Mouse (Mus musculus): ENCODE results near the gene Trim60. TPM values are rescaled to one million over a fixed set of nuclear protein-coding genes. Genes with fewer than 3 reads are reported as not detected.

Gene Trim60
- polyA plus RNA-seq (2014; fragmentation: Illumina TruSeq; extraction: RNeasy Lipid Tissue Mini Kit (QIAGEN cat#74804); ENCODE audit: low read depth, low replicate concordance) = not detected

DNA sequence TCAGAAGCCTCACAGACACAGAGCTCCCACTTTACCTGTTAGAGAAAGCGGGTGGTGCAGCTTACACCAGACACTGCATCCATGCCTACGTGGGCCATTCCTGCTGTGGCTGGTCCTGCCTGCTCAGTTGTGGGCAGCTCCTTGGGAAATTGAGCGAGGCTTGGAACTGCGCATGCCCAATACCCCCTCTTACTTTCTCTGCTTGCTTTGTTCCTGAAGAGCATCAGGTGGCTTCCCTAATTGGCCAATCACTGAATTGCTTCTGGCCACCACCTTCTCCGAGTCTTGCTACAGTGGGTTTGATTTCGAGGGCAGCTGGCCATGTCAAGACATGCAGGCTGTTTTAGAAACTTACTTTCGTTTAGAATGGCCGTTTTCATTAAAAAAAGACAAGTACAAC lies at the start of gene Trim60, which contains the start of gene Trim61:
Gene Trim60 (minus strand): TSS at position 162 of the 400 bp plus-strand sequence.
Gene Trim61 (minus strand): TSS at position 101 of the 400 bp plus-strand sequence.

DNA sequence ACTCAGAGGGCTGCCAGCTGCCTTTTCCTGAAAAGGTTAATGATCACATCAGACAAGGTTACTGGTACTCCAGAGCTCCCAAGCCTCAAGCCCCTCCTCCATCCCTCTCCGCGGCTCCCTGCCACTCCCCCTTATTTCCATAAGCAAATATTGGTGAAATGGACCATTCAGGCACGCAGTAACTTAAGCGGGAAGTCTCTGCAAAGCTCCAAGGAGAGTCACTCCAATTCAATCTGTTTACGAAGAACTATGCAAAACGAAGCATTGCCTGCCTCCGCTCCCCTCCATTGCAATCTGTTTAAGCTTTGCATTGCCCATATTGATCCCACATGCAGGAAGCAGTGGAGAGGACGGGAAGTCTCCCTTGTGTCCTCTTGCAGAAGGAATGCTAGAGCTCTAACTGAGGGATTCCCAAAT lies 18.7 kb upstream of the Trim60 start, which contains the start of gene Apela:
Gene Apela (minus strand): TSS at position 220 of the 417 bp plus-strand sequence.

DNA sequence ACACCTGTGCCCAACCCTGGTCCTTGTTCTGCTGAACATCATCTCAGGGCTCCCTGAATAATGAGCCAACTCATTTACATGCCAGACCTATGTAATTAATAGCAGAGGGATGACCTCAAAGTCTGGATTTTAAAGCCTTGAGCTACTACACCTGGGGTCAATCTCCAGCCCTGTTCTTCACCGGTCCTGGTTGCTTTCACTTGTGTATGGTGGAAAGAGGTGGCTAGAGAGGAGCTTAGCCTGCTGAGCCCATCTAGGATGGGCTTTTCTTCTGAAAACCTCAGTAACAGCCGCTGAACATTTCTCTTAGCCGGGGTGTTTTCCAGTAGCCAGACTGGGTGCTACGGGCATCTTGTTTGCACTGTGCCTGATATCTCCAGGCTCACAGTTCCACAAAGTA lies 30.7 kb downstream of the Trim60 start, which contains the start of gene Trim75:
Gene Trim75 (minus strand): TSS at position 101 of the 400 bp plus-strand sequence.

Other genes starting within 250 kb of the Trim60 start
- gene Klhl2, start 168.6 kb downstream of the Trim60 start, polyA plus RNA-seq (2014; fragmentation: Illumina TruSeq; extraction: RNeasy Lipid Tissue Mini Kit (QIAGEN cat#74804); ENCODE audit: low read depth, low replicate concordance) = 57.4 TPM
- gene Tmem192, start 71.4 kb downstream of the Trim60 start, polyA plus RNA-seq (2014; fragmentation: Illumina TruSeq; extraction: RNeasy Lipid Tissue Mini Kit (QIAGEN cat#74804); ENCODE audit: low read depth, low replicate concordance) = 34.6 TPM
- gene Trim75, start 30.8 kb downstream of the Trim60 start, polyA plus RNA-seq (2014; fragmentation: Illumina TruSeq; extraction: RNeasy Lipid Tissue Mini Kit (QIAGEN cat#74804); ENCODE audit: low read depth, low replicate concordance) = not detected
- gene Trim61, start 61 bp downstream of the Trim60 start, polyA plus RNA-seq (2014; fragmentation: Illumina TruSeq; extraction: RNeasy Lipid Tissue Mini Kit (QIAGEN cat#74804); ENCODE audit: low read depth, low replicate concordance) = not detected
- gene Apela, start 18.8 kb upstream of the Trim60 start, polyA plus RNA-seq (2014; fragmentation: Illumina TruSeq; extraction: RNeasy Lipid Tissue Mini Kit (QIAGEN cat#74804); ENCODE audit: low read depth, low replicate concordance) = not detected
- gene Gm10663, start 56.4 kb upstream of the Trim60 start, polyA plus RNA-seq (2014; fragmentation: Illumina TruSeq; extraction: RNeasy Lipid Tissue Mini Kit (QIAGEN cat#74804); ENCODE audit: low read depth, low replicate concordance) = not detected
- not detected for gene BC030870, start 111.0 kb upstream of the Trim60 start, polyA plus RNA-seq (2014; fragmentation: Illumina TruSeq; extraction: RNeasy Lipid Tissue Mini Kit (QIAGEN cat#74804); ENCODE audit: low read depth, low replicate concordance)